Mouse (Mus musculus) left cerebral cortex, postnatal 14 days (tissue): ENCODE measurements at regions not wholly inside any gene's neighbourhood (a gene's known extent, or its start where the extent isn't known, plus 50 kb on each side); places are given as distances from the start of the nearest gene placed in this dataset.

Experiments used
- DNase-seq, 2 experiments: peaks; one replicate each; pipeline ENCODE4 v3.0.0; 2021 to 2022; ENCODE audit warnings: low spot score in 2 of 2, mixed read lengths in 1 of 2
- intact Hi-C: fragments of 180-260 bp; cut with DNase I; formaldehyde crosslinking; loops from one replicate; pipeline ENCODE4 v1.15.1; 2025

DNA sequence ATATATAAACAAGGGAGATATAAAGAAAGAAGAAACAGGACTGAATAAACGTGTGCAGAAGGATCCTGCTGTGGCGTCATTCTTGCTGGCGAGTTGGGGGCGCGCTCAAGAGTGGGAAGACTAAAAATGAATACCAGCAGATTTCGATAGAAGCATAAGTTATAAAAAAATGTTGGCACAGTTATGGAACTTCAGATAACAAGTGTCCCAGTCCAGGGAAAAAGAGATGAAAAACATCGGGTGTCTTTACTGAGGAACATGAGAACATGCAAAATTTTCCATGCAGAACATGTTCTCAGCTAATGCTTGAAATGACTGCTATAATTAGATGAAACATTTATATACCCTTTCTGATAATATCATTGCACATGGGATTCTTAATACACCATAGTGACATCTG, 1587.3 kb upstream of the Cdh20 start:
- intact Hi-C loops = no loop called here
- DNase-seq = peak; percentile 2 to 7
